Mouse (Mus musculus) granulocyte monocyte progenitor cell, adult 5-6 weeks (primary cell): ENCODE results near the gene Gm14459. TPM values are rescaled to one million over a fixed set of nuclear protein-coding genes. Genes with fewer than 3 reads are reported as not detected.
"Not testable (repeated sequence)": the region's sequence is repeated elsewhere in the genome, so short reads cannot be mapped to it uniquely, and the experiment has no call there.

Experiments used
- ATAC-seq: replicated peaks from 2 replicates; pipeline ENCODE4 v1.8.0; 2016; ENCODE audit warnings: mild to moderate bottlenecking, moderate TSS enrichment, inconsistent platforms; ENCODE audit not compliant: poor library complexity, severe bottlenecking
- total RNA-seq, 2 experiments: library from RNA; stranded (forward) in 1 of 2; stranded (reverse) in 1 of 2; fragments of 200-712, 200-1000 nt in 1 of 2; fragments of >200 nt in 1 of 2; fragmentation: Nextera tagmentation in 1 of 2; gene quantifications; 2 replicates each; pipeline ENCODE4 v1.2.3; 2014 to 2017

Gene Gm14459
- total RNA-seq (2014; fragmentation: Nextera tagmentation), result not detected in 2 replicates
- not detected in 2 replicates for total RNA-seq (2017)

GRCm38 (mm10) chrX:8524854-8525253 lies at the start of gene Gm14459:
TSS of gene Gm14459 (minus strand) at chrX:8524954.
- ATAC-seq, result no peak

- not testable (repeated sequence) for ATAC-seq
These were observed 23.4 kb upstream of the Gm14459 start, which contains the start of gene Ssxb6 for GRCm38 (mm10) chrX:8548155-8548554. TSS of gene Ssxb6 (minus strand) at chrX:8548255.

Other genes starting within 250 kb of the Gm14459 start
- not detected in 2 replicates for gene Ssxb10, start 197.5 kb downstream of the Gm14459 start, total RNA-seq (2014; fragmentation: Nextera tagmentation)
- gene Ssxb10, start 197.5 kb downstream of the Gm14459 start, total RNA-seq (2017), result not detected in 2 replicates
- not detected in 2 replicates for gene Ssxb9, start 158.0 kb downstream of the Gm14459 start, total RNA-seq (2014; fragmentation: Nextera tagmentation)
- gene Ssxb9, start 158.0 kb downstream of the Gm14459 start, total RNA-seq (2017), result not detected in 2 replicates
- not detected in 2 replicates for gene Ssxb1, start 111.6 kb downstream of the Gm14459 start, total RNA-seq (2014; fragmentation: Nextera tagmentation)
- gene Ssxb1, start 111.6 kb downstream of the Gm14459 start, total RNA-seq (2017), result not detected in 2 replicates
- not detected in 2 replicates for gene Ssxb2, start 63.2 kb downstream of the Gm14459 start, total RNA-seq (2014; fragmentation: Nextera tagmentation)
- not detected in 2 replicates for gene Ssxb2, start 63.2 kb downstream of the Gm14459 start, total RNA-seq (2017)
- not detected in 2 replicates for gene Ssxb6, start 23.3 kb upstream of the Gm14459 start, total RNA-seq (2014; fragmentation: Nextera tagmentation)
- gene Ssxb6, start 23.3 kb upstream of the Gm14459 start, total RNA-seq (2017), result not detected in 2 replicates
- gene Ssxb3, start 66.9 kb upstream of the Gm14459 start, total RNA-seq (2014; fragmentation: Nextera tagmentation), result not detected in 2 replicates
- not detected in 2 replicates for gene Ssxb3, start 66.9 kb upstream of the Gm14459 start, total RNA-seq (2017)
- not detected in 2 replicates for gene Ssxb8, start 165.9 kb upstream of the Gm14459 start, total RNA-seq (2014; fragmentation: Nextera tagmentation)
- gene Ssxb8, start 165.9 kb upstream of the Gm14459 start, total RNA-seq (2017), result not detected in 2 replicates
- not detected in 2 replicates for gene Ssx9, start 223.5 kb upstream of the Gm14459 start, total RNA-seq (2014; fragmentation: Nextera tagmentation)
- gene Ssx9, start 223.5 kb upstream of the Gm14459 start, total RNA-seq (2017), result not detected in 2 replicates